Comparison of ENCODE assay signal across 9 mouse cellular contexts in the genomic region with DNA sequence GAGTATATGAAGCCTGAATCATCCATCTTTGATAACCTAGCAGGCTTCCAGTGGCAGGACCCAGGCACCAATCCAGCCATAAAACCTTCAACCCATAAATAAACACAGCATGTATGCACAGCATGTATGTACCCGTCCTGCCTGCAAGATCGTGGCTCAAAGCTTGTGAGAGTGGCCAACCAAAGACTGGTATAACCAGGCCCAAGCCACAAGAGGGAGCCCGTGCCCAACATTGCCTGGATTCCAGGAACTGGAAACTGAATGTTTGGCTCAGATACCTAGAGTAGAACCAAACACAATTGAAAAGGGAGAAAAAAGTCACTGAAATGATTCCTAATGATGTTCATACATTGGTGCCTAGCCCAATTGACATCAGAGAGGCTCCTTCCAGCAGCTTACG. TPM values are rescaled to one million over a fixed set of nuclear protein-coding genes. Genes with fewer than 3 reads are reported as not detected.
A peak's percentile ranks its signal among the peaks of the same experiment; 100 is the strongest.
DNase-seq lines count a peak whose midpoint lies in the region; ATAC-seq and TF ChIP-seq lines count a peak whose summit lies in the region.
"Had no signal": no experiment of that assay in that cellular context is flagged by ENCODE, and none has a peak within 500 bp of the region (broad histone marks: within the 10 kb centered on the region; RNA-seq: fewer than 3 reads in every experiment).

No protein-coding gene starts in this region.

- H3K9me3 ChIP-seq in G1E (replicated peaks): no peaks in the 10 kb centered on the region
- H3K9me3 ChIP-seq in forebrain, embryonic 15.5 days: no peaks in the 10 kb centered on the region
- H3K9me3 ChIP-seq in hindbrain, embryonic 11.5 days (ENCODE audit: control insufficient read depth, low read length): no peaks in the 10 kb centered on the region
- H3K9me3 ChIP-seq: heart, embryonic 13.5 days had no signal

- peak; percentile 44 for TF ChIP-seq CTCF in G1E (IDR thresholded peaks at IDR 0.05; ENCODE audit: low read depth, low read length)

- ATAC-seq in G1E (ENCODE audit: extremely low read depth, insufficient number of reproducible peaks, low FRiP score, poor library complexity, severe bottlenecking): peak; percentile 83
- 0 out of 2 replicates have a peak, but pooled peaks have one; percentile 38 for ATAC-seq in forebrain, embryonic 15.5 days (replicated peaks)
- ATAC-seq in hindbrain, embryonic 11.5 days (ENCODE audit: low FRiP score): peak; percentile 70

- DNase-seq in G1E (ENCODE audit: low spot score): peak; percentile 8
- DNase-seq in c-Kit-positive CD71-positive TER-119-positive erythroid progenitor cells, embryonic 14.5 days (ENCODE audit: low spot score): peak; percentile 56
- peak; percentile 84 for DNase-seq in hindbrain, embryonic 11.5 days (ENCODE audit: low spot score)
- peak; percentile 39 to 67 for DNase-seq in layer of hippocampus, adult 8-10 months (ENCODE audit: low spot score in 2 of 2)
- DNase-seq in lung, postnatal 4 days: peak; percentile 59 to 80
- peak; percentile 71 for DNase-seq in retina, postnatal 1 day
- peak; percentile 76 to 82 for DNase-seq in thymus, postnatal 36 days

- H3K27me3 ChIP-seq in G1E (ENCODE audit: insufficient read depth, low read length): no peaks in the 10 kb centered on the region
- 0 out of 2 replicates have a peak, but pooled peaks cover 3% of the 10 kb centered on the region for H3K27me3 ChIP-seq in forebrain, embryonic 15.5 days
- no peaks in the 10 kb centered on the region for H3K27me3 ChIP-seq in hindbrain, embryonic 11.5 days (ENCODE audit: control insufficient read depth, insufficient read depth, low read length)
- H3K27me3 ChIP-seq: heart, embryonic 13.5 days had no signal

- no peak overlapping the region for H3K27ac ChIP-seq in forebrain, embryonic 15.5 days (replicated peaks)
- no peak overlapping the region for H3K27ac ChIP-seq in hindbrain, embryonic 11.5 days (ENCODE audit: low read depth, low read length)
- H3K27ac ChIP-seq: heart, embryonic 13.5 days had no signal

- no peak overlapping the region for H3K9ac ChIP-seq in forebrain, embryonic 15.5 days (replicated peaks)
- H3K9ac ChIP-seq in hindbrain, embryonic 11.5 days (ENCODE audit: low read depth, low read length): no peak overlapping the region
- H3K9ac ChIP-seq: heart, embryonic 13.5 days had no signal

- 21% methylated on average over 4 of the region's 4 CpGs for WGBS in forebrain, embryonic 15.5 days
- 27% methylated on average over 4 of the region's 4 CpGs for WGBS in hindbrain, embryonic 11.5 days

- no peaks in the 10 kb centered on the region for H3K4me1 ChIP-seq in G1E (ENCODE audit: insufficient read depth, low read depth, low read length)
- H3K4me1 ChIP-seq in forebrain, embryonic 15.5 days: no peaks in the 10 kb centered on the region
- H3K4me1 ChIP-seq in hindbrain, embryonic 11.5 days (replicated peaks; ENCODE audit: control insufficient read depth, insufficient read depth, low read length): no peaks in the 10 kb centered on the region
- H3K4me1 ChIP-seq: heart, embryonic 13.5 days had no signal

- H3K4me2 ChIP-seq in forebrain, embryonic 15.5 days (replicated peaks): no peak overlapping the region
- H3K4me2 ChIP-seq in hindbrain, embryonic 11.5 days (replicated peaks; ENCODE audit: low read depth, low read length): no peak overlapping the region
- H3K4me2 ChIP-seq: heart, embryonic 13.5 days had no signal

- no peak overlapping the region for H3K4me3 ChIP-seq in G1E (ENCODE audit: low read depth, low read length)
- no peak overlapping the region for H3K4me3 ChIP-seq in forebrain, embryonic 15.5 days
- no peak overlapping the region for H3K4me3 ChIP-seq in hindbrain, embryonic 11.5 days (ENCODE audit: low read depth, low read length)
- H3K4me3 ChIP-seq: heart, embryonic 13.5 days had no signal

- H3K36me3 ChIP-seq in G1E (replicated peaks): no peaks in the 10 kb centered on the region
- no peaks in the 10 kb centered on the region for H3K36me3 ChIP-seq in forebrain, embryonic 15.5 days
- H3K36me3 ChIP-seq in hindbrain, embryonic 11.5 days (ENCODE audit: control insufficient read depth, insufficient read depth, low read length): no peaks in the 10 kb centered on the region
- H3K36me3 ChIP-seq: heart, embryonic 13.5 days had no signal

RNA-seq across cellular contexts. Expression of a gene that starts 27.9 kb away (rescaled TPM):
- 70.4 and 70.9 TPM in 2 replicates for total RNA-seq in G1E (2014; fragmentation: Nextera tagmentation)
- total RNA-seq in G1E (2017): 52.0 and 56.7 TPM in 2 replicates
- polyA plus RNA-seq in G1E (2012): 6.6 and 9.3 TPM in 2 replicates
- 71.6 and 73.6 TPM in 2 replicates for polyA plus RNA-seq in forebrain, embryonic 15.5 days (2015; fragmentation: Nextera tagmentation; extraction: Ambion mirVana)
- 65.5 and 73.1 TPM in 2 replicates for polyA plus RNA-seq in hindbrain, embryonic 11.5 days (2014; fragmentation: Nextera tagmentation; extraction: Ambion mirVana)
- 100 to 1,000 TPM in 3 of 4 experiments, 10 to 100 TPM in 1; 91.5 to 118 (median 113) TPM for total RNA-seq in layer of hippocampus, adult 8-10 months (2022)

Comparison
In these comparisons a context has a peak if more than half of its experiments do, and no peak if none do; other contexts are left out.
1. DNase-seq: peak in every context shown above with its lines; median percentile 84 in hindbrain, embryonic 11.5 days; 79 in thymus, postnatal 36 days; 71 in retina, postnatal 1 day; 70 in lung, postnatal 4 days; 56 in c-Kit-positive CD71-positive TER-119-positive erythroid progenitor cells, embryonic 14.5 days; 53 in layer of hippocampus, adult 8-10 months; 8 in G1E.